Mouse (Mus musculus): ENCODE data around the gene Eef1g. TPM values are rescaled to one million over a fixed set of nuclear protein-coding genes. Genes with fewer than 3 reads are reported as not detected.

Eef1g gene
- 100 to 1,000 TPM; 224 to 271 (median 243) TPM for total RNA-seq (2022)

GRCm38 (mm10) chr19:8966590-8967372 is at the start of gene Eef1g:
Eef1g (plus strand) TSS chr19:8967041.
- DNase-seq (ENCODE audit: low spot score in 2 of 2), result peak; percentile 92 to 100

- no peak for DNase-seq (ENCODE audit: low spot score in 2 of 2)
Observed at GRCm38 (mm10) chr19:8919000-8919399, 47.8 kb upstream of the Eef1g start.

DNA sequence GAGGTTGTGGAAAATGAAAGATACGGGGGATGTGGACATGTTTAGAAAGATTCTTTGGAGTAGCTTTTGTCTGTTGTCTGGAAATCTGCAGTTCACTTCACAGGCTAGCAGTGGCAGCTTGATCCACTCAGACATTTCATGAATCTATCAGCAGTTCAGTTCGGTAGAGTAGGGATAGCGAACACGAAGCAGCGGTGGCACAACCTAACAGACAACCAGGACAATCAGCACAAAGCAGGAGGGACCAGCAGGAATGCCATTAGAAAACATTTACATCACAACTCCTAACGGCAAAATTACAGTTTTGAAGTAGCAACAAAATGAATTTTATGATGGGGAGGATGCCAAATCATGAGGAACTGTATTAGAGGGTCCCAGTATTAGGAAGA is 47.2 kb upstream of the Eef1g start:
- no peak for DNase-seq (ENCODE audit: low spot score in 2 of 2)

- peak; percentile 89 to 94 for DNase-seq (ENCODE audit: low spot score in 2 of 2)
Observed at GRCm38 (mm10) chr19:8920073-8920736, 46.6 kb upstream of the Eef1g start, which contains the start of gene B3gat3. B3gat3 (plus strand) TSS chr19:8920374.

GRCm38 (mm10) chr19:8920836-8921291 is 46.0 kb upstream of the Eef1g start:
- no peak for DNase-seq (ENCODE audit: low spot score in 2 of 2)

- no peak for DNase-seq (ENCODE audit: low spot score in 2 of 2)
Observed at GRCm38 (mm10) chr19:8921741-8922140, 45.1 kb upstream of the Eef1g start.

GRCm38 (mm10) chr19:8926766-8927165 is 40.1 kb upstream of the Eef1g start:
- no peak for DNase-seq (ENCODE audit: low spot score in 2 of 2)

DNA sequence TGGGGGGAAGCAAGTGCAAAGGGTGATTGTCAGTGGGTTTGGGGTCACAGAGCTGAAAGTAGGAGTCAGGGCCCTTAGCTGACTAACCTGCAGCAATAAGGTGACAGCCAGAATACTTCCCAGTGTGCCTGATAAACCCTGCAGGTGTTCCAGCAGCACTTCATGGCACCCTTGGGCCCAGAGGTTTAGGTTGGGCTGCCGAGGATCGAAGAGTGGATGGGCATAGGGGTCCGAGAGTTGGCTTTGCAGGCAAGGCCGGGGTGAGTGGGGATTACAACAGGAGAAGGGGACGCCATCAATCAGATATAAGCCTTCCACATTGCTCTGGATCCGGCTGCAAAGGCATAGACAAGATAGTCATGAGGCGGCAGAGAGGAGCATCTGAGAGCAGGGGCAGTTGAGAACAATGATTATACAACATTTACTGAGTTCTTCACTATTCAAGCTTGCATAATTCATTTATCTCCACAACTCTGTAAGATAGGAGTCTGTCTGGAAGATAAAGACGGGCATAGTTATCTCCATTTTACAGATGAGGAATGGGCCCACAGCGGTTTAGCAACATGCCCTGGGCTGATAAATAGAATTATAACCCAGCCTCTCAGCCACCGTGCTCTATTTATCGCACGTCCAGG is 38.8 kb upstream of the Eef1g start:
- DNase-seq (ENCODE audit: low spot score in 2 of 2), result no peak

GRCm38 (mm10) chr19:8928689-8929223 is 38.1 kb upstream of the Eef1g start:
- DNase-seq (ENCODE audit: low spot score in 2 of 2), result no peak

DNA sequence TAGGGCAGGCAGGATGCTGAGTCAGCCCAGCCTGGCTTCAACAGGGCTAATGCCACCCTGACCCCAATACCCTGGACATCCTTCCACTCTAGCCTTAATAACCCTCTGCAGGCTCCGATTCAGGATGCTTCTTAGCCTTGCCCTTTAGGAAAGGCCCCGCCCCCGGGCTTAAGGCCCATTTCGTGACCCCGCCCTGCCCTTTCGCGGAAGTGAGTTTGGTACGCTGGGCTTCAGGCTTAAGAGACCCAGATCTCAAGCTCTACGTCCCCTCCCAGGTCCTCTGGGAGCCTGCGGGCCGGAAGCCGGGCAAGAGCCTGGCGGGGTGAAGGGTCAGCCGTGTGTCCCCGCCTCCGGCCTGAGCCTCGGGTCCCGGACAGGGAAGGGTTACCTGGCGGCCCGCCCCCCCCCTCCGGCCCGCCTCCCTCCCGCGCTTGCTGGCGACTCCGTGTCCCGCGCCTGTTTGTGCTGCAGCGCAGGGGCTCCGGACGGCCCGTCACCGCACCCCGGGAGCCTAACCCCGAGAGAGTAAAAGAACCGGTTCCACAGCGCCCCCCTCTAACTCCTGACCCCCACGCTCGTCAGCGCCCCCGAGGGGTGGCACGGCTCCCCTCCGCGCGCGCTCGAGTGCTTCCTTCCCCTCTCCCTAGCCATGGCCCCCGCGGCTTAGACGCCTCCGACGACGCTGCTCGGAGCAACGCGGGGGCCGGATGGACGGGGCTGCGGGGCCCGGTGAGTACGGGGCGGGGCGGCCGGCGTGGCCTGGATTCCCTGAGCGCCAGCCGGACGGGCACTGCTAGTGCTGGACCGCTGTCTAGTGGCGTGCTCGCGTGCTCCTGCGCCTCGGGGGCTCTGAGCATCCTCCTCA is 37.4 kb upstream of the Eef1g start, which contains the start of the genes Rom1 and Eml3:
TSS of gene Rom1 (minus strand) at position 133 of the 865 bp plus-strand sequence.
TSS of gene Eml3 (plus strand) at position 329 of the 865 bp plus-strand sequence.
- DNase-seq (ENCODE audit: low spot score in 2 of 2), result peak; percentile 49 to 62

DNA sequence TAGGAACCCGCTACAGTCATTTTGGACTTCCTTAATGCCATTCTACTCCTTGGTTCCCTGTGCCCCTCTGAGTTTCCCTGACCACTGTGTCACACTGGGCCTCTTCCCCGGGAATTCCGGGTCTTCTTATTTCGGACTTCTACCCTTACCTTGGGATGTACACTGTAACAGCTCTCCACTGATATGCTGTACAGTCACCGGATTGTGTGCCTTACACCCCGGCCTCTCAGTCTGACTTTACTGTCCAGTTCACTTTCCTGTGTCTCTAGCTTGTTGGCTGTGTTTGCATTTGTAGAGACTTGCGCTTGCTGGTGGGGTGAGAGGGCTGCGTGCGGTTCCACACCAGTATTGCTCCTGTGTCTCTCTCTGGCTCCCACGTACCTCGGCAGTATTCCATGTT is 36.7 kb upstream of the Eef1g start:
- no peak for DNase-seq (ENCODE audit: low spot score in 2 of 2)

- no peak for DNase-seq (ENCODE audit: low spot score in 2 of 2)
Observed at GRCm38 (mm10) chr19:8930771-8931170, 36.1 kb upstream of the Eef1g start.

DNA sequence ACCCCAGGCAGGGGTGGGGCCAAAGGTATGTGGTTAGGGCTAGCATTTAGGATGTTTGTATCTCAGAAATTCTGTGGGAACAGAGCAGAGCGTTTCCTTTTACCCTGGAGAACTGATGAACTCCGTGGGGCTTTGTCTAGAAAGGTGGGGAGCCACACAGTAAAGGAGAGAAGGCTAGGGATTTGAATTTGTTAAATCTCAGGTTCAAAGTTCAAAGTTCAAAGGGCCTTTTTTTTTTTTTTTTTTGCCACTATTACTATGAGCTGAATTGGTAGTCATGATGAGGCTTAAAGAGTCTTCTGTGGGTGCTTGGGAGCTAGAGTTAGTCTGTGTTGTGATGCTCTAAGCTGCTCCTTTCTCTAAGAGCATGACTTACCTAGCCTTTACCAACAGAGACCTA is 30.1 kb upstream of the Eef1g start:
- DNase-seq (ENCODE audit: low spot score in 2 of 2), result no peak

DNA sequence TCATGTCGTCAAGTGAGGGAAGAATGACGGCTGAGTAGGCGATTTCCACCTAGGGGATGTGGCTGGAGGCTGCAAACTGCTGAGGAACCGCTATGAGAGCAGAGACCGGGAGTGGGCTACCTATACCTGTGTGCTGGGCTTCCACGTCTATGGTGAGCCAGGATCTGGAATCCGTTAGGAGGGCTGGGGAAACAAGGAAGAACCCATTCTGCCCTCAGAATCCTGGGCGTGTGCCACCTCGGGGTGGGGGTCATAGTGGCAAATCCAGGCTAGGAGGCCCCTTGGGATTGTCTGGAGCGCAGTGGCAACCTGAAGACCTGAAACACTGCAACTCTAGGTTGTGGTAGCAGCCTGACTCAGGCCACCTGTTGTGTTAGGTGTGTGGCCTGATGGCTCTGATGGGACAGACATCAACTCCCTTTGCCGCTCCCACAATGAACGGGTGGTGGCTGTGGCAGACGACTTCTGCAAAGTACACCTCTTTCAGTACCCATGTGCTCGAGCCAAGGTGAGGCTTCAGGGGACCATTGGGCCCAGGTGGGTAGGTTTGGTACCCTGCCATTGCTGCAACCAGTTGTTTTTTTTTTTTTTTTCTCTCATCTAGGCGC is 26.2 kb upstream of the Eef1g start:
- DNase-seq (ENCODE audit: low spot score in 2 of 2), result no peak

GRCm38 (mm10) chr19:8941136-8941514 is 25.7 kb upstream of the Eef1g start:
- DNase-seq (ENCODE audit: low spot score in 2 of 2), result no peak

- DNase-seq (ENCODE audit: low spot score in 2 of 2), result peak; percentile 86 to 89
Observed at GRCm38 (mm10) chr19:8941515-8942217, 25.2 kb upstream of the Eef1g start, which contains the start of gene Mta2. Mta2 (plus strand) TSS chr19:8941875.

- DNase-seq (ENCODE audit: low spot score in 2 of 2), result peak; percentile 37 to 49
Observed at GRCm38 (mm10) chr19:8942276-8942964, 24.4 kb upstream of the Eef1g start.

- no peak for DNase-seq (ENCODE audit: low spot score in 2 of 2)
Observed at GRCm38 (mm10) chr19:8943047-8943446, 23.8 kb upstream of the Eef1g start.

GRCm38 (mm10) chr19:8944062-8944461 is 22.8 kb upstream of the Eef1g start:
- DNase-seq (ENCODE audit: low spot score in 2 of 2), result no peak
